Mouse (Mus musculus) lung, postnatal 4 days (tissue): ENCODE data around the gene Ctla2a.
"Not testable (repeated sequence)": the region's sequence is repeated elsewhere in the genome, so short reads cannot be mapped to it uniquely, and the experiment has no call there.

ENCODE experiments used
- DNase-seq, 2 experiments: peaks; one replicate each; pipeline ENCODE4 v3.0.0; 2021

Gene Ctla2a

GRCm38 (mm10) chr13:60936500-60936901 lies at the start of gene Ctla2a, which contains the start of gene Gm49391:
Gene Ctla2a (minus strand): TSS chr13:60936625.
Gene Gm49391 (minus strand): TSS chr13:60936571.
- peak; percentile 59 to 84 for DNase-seq

DNA sequence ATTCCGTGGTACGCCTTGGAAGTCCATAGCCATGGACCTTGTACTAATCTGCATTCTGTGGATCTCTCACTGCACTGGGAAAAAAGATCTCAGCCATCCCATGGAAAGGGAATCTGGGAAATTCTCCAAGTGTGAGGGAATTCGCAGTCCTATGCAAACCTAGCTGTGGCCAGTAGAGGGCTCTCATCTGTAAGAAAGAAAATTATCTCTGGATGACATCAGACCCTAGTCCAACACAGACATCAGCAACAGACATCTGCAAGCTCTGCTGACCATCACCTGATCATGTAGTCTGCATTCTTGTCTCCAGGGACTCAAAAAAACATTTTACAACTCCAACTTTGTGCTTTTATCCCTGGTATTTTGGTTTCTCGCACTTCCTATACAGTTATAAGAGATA lies 35.9 kb upstream of the Ctla2a start:
- not testable (repeated sequence) for DNase-seq

DNA sequence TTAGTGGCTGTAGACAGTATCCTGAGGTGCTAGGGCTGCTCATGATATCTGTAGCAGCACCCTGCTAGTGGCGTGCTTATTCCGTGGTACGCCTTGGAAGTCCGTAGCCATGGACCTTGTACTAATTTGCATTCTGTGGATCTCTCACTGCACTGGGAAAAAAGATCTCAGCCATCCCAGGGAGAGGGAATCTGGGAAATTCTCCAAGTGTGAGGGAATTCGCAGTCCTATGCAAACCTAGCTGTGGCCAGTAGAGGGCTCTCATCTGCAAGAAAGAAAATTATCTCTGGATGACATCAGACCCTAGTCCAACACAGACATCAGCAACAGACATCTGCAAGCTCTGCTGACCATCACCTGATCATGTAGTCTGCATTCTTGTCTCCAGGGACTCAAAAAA lies 27.6 kb upstream of the Ctla2a start:
- peak in 1 of 2 experiments; percentile 10 for DNase-seq

- no peak for DNase-seq
Measured at GRCm38 (mm10) chr13:60961706-60962105, 25.3 kb upstream of the Ctla2a start.

DNA sequence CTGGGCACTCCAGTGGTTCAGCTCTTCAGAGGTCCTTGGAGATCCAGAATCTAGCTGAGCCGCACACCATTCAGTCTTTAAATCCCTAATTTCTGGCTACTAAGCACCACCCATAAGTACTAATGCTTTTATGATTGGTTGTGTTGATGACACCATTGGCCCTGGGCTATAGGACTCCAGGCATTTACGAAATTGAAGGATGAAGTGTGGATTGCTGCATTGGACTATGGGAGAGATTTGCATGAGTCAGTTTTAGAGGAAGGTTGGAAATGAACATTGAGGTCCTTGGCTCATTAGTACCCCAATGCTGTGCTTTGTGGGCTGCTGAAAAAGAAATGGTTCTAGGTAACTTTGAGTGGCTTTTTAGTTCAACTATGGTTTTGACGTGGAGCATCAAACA lies 5.5 kb upstream of the Ctla2a start, which contains the start of gene Tpbpa:
Gene Tpbpa (minus strand): TSS at position 101 of the 400 bp plus-strand sequence.
- not testable (repeated sequence) for DNase-seq

DNA sequence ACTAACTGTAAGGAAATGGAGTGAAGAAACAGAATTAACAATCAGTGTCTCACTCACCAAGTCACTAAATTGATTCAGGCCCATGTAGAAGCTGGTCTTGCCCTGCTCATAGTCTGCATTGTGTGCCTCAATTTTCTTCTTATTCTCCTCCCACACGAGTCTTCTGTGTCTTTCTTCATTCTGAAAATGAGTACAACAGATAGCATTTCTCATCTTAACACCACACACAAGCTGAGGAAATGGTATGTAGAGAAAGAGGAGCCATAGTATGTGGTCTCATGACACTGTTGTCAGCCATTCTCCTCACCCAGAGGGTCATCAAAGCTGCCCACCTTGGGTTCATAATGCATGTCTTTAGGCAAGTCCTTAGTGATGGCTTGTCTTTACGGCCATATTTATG lies 935 bp downstream of the Ctla2a start, which contains the start of gene Gm49393:
Gene Gm49393 (minus strand): TSS at position 101 of the 400 bp plus-strand sequence.
- not testable (repeated sequence) for DNase-seq

DNA sequence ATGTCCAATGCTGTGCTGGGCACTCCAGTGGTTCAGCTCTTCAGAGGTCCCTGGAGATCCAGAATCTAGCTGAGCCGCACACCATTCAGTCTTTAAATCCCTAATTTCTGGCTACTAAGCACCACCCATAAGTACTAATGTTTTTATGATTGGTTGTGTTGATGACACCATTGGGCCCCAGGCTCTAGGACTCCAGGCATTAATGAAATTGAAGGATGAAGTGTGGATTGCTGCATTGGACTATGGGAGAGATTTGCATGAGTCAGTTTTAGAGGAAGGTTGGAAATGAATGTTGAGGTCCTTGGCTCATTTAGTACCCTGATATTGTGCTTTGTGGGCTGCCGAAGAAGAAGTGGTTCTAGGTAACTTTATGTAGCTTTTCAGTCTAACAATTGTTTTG lies 31.6 kb downstream of the Ctla2a start, which contains the start of gene Tpbpb:
Gene Tpbpb (minus strand): TSS at position 101 of the 400 bp plus-strand sequence.
- DNase-seq: not testable (repeated sequence)

DNA sequence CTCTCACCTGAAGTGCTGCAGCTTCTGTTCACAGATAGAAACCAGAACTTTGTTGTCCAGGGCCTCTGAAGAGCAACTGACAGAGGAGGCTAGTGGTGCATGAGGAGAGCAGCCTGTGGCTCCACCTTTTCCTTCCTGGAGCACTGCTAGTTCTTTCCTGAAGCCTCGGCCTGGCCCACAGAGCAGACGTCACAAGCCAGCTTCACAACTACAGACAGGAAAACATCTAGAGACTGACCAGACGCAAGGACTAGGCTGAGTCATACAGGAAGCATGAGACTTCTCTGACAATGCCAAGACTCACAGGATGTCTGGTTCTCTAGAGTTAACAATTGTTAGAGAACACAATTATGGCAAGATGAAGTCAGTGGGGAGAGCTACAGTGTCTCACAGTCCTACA lies 39.1 kb downstream of the Ctla2a start, which contains the start of gene Ctla2b:
Gene Ctla2b (minus strand): TSS at position 120 of the 400 bp plus-strand sequence.
- DNase-seq: peak; percentile 63 to 83

- DNase-seq: not testable (repeated sequence)
Measured at GRCm38 (mm10) chr13:60896794-60897193, 39.6 kb downstream of the Ctla2a start, which contains the start of gene Gm49392. Gene Gm49392 (minus strand): TSS chr13:60896894.

GRCm38 (mm10) chr13:60895406-60896160 lies 40.8 kb downstream of the Ctla2a start:
- no peak for DNase-seq

GRCm38 (mm10) chr13:60892301-60892700 lies 44.1 kb downstream of the Ctla2a start:
- DNase-seq: no peak
